Mouse (Mus musculus): ENCODE data around the gene Gm10322.

Gene Gm10322

GRCm38 (mm10) chr10:59665503-59666291, 49.8 kb downstream of the Gm10322 start:
- DNase-seq = peak; percentile 17

Data from right cerebral cortex, postnatal 25 days (tissue).